Mouse (Mus musculus): ENCODE measurements around the gene Cep104. TPM values are rescaled to one million over a fixed set of nuclear protein-coding genes. Genes with fewer than 3 reads are reported as not detected.
A peak's percentile ranks its signal among the peaks of the same experiment; 100 is the strongest.

Cep104 gene
- polyA plus RNA-seq, 1 experiment: 21.2 TPM

DNA sequence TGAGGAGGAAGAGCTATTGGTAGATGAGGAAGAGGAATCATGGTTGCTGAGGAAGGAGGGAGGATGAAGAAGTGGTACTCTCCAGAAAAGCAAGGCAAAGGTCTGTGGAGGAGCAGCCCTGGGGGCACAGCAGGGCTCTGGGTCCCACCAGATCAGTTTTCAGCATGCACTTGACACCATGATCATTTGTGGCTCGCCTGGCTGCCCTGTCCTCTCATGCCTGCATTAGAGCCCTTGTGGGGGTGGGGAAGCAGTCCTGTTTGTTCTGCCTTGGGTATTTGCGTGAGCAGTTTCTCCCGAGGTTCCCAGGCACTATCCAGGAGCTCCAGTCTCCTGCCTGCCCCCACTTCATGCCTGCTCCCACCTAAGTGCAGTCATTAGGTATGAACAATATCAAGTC lies 62.1 kb downstream of the Cep104 start:
- no peak for DNase-seq (ENCODE audit: extremely low spot score in 1 of 2, low spot score in 1 of 2)

DNA sequence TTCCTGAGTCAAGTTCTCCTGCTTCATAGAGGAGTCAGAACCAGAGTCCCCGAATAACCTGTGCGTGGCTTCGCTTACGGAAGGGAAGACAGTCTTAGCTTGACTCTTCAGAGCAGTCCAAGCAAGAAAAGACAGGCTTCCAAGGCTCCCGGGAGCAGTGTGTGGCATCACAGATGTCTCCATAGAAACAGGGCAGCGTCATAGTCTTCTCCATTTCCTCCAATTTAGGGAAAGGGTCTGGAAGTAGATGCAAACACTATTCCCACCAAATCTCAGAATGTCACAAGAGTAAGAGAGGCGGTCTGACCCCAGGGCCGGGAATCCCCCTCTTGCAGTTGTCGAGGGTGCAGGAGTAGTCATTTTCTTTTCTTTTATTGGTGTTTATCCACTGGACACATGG lies 67.6 kb downstream of the Cep104 start, which contains the start of gene Ccdc27:
Ccdc27 (minus strand) TSS at position 101 of the 400 bp plus-strand sequence.
- no peak for DNase-seq (ENCODE audit: extremely low spot score in 1 of 2, low spot score in 1 of 2)

DNA sequence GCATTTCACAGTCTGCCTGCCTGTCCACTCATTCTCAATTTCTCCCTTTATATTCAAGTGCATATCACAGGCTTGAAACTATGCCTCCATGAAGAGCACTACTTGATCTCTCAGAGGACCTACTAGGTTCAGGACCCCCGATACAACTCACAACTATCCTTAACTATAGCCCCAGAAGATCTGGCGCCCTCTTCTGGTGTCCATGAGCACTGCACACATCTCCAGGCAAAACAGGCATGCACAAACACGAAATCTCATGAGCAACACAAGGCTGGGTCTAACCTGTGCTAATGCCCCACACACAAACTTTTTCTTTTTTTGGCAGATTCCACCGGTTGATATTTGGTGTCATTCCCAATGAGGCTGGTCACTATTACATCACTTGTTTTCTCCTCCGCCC lies 70.8 kb downstream of the Cep104 start:
- no peak for DNase-seq (ENCODE audit: extremely low spot score in 1 of 2, low spot score in 1 of 2)

DNA sequence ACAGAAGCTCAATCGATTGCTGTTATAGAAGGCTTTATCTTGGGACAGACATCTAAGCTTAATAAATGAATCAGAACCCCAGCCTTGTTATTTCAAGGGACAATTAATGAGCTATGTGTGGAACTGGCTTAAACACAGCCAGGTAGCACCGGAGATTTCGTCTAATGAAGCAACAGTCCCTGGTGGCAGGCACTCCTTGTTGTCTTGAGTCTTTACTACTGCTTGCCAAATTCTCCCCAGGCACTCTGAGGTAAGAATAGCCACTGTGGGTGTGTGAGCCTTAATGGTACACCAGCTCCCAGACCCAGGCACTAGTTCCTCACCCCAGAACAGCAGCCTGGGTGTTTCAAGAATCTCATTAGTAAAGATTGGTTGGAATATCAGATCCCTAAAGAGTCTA lies 76.4 kb downstream of the Cep104 start:
- peak; percentile 20 to 33 for DNase-seq (ENCODE audit: extremely low spot score in 1 of 2, low spot score in 1 of 2)

DNA sequence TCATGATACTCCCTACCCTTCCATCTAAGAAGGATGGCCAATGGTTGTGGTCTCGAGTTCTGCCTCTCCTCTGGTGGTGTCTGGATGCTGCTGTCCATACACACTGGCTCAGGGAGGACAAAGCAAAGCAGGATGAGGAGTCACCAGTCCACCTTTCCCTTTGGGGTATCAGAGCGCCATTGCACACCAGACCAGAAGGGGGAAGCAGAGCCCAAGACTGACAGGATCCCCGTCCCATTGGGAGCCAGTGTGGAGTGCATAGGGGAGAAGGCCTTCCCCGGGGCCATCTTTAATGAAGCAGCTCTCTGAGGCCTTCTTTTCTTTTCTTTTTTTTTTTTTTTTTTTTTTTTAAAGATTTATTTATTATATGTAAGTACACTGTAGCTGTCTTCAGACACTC lies 78.1 kb downstream of the Cep104 start:
- no peak for DNase-seq (ENCODE audit: extremely low spot score in 1 of 2, low spot score in 1 of 2)

DNA sequence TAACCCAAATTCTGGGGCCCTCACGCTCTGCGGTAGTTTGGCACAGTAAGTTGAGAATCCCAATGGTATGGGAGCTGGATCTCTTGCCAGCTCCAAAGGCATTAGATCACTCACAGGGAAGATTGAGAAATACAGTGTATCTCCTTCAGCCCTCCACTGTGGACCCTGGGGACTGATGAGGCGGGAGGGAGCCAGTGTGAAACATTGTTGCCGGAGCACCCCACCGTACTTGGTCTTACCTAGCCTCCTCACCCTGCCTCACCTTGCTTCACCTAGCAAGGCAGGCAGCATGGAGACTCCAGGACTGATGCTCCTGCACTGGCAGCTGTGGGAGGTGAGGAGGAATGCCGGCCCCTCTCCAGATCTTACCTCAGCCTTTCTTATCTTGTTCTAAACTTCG lies 80.5 kb downstream of the Cep104 start:
- no peak for DNase-seq (ENCODE audit: extremely low spot score in 1 of 2, low spot score in 1 of 2)

DNA sequence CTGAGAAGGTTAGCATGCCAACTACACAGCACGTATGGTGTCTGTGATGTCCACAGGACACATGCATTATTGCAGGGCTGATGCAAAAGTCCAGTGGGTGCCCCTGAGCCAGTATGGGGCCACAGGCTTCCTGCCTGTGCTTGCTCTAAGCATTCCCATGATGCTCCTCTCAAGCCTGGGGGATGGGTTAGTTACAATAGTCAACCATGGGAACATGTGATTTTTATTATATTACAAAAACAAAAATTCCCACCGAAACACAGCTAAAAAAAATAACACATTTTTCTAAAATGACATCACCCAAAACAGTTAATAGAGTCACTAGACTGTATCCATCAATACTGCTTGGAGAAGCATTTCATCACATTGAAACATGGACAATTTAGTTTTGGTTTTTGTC lies 81.1 kb downstream of the Cep104 start:
- no peak for DNase-seq (ENCODE audit: extremely low spot score in 1 of 2, low spot score in 1 of 2)

DNA sequence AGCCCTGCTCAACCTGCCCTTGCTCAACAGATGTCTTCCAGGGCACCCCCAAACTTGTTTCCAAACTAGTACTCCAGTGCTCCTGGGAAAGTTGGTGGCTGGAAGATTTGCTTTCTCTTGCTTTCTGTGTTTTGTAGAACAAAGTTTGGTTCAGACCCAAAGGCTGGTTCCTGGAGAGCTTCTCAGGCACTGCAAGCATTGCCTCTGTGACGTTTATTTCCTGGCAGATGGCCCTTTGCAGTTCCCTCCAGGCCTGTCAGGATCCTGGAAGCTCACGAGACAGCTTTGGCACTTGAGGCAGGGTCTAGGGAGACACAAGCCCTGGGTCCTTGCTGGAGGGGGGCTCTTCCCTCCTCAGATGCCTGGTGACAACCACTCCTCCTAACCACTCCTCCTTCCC lies 81.7 kb downstream of the Cep104 start:
- no peak for DNase-seq (ENCODE audit: extremely low spot score in 1 of 2, low spot score in 1 of 2)

DNA sequence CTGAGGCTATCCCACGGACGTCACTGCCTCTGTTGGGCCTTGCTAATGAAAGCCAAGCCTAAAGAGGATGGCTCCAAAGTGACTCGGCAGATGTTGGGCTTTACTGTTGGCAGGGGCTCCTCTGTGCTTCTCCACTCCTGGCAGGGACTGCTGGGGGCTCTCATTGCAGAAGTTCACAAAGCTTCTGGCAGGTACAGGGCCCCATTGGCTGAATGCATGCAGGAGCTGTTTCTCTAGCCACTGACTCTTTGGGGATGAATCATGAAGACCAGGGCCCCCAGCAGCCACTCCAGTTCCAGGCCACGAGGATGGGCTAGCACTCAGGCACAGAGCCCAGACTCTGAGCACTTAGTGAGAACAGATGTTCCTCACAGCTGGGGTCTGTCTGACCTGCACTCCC lies 82.7 kb downstream of the Cep104 start:
- DNase-seq (ENCODE audit: extremely low spot score in 1 of 2, low spot score in 1 of 2): no peak

Other genes with a start within 250 kb of the Cep104 start
- gene A430005L14Rik, start 18.0 kb upstream of the Cep104 start, polyA plus RNA-seq (2012; rRNA removed): 32.7 and 34.5 TPM in 2 replicates
- 22.9 and 25.2 TPM in 2 replicates for gene Dffb, start 68 bp upstream of the Cep104 start, polyA plus RNA-seq (2012; rRNA removed)
- 49.0 and 51.1 TPM in 2 replicates for gene Lrrc47, start 36.5 kb downstream of the Cep104 start, polyA plus RNA-seq (2012; rRNA removed)
- gene Smim1, start 51.0 kb downstream of the Cep104 start, polyA plus RNA-seq (2012; rRNA removed): 19.4 and 20.0 TPM in 2 replicates
- gene Ccdc27, start 67.5 kb downstream of the Cep104 start, polyA plus RNA-seq (2012; rRNA removed): not detected in 2 replicates
- 0.84 and 1.3 TPM in 2 replicates for gene Trp73, start 165.0 kb downstream of the Cep104 start, polyA plus RNA-seq (2012; rRNA removed)
- gene Wrap73, start 167.2 kb downstream of the Cep104 start, polyA plus RNA-seq (2012; rRNA removed): 30.6 and 31.7 TPM in 2 replicates
- 200 and 202 TPM in 2 replicates for gene Tprgl, start 185.5 kb downstream of the Cep104 start, polyA plus RNA-seq (2012; rRNA removed)
- gene Megf6, start 195.5 kb downstream of the Cep104 start, polyA plus RNA-seq (2012; rRNA removed): 3.0 and 5.4 TPM in 2 replicates

Data from frontal cortex, adult 2 months (tissue).